21 mouse cellular contexts compared by ENCODE assay signal in the genomic region with DNA sequence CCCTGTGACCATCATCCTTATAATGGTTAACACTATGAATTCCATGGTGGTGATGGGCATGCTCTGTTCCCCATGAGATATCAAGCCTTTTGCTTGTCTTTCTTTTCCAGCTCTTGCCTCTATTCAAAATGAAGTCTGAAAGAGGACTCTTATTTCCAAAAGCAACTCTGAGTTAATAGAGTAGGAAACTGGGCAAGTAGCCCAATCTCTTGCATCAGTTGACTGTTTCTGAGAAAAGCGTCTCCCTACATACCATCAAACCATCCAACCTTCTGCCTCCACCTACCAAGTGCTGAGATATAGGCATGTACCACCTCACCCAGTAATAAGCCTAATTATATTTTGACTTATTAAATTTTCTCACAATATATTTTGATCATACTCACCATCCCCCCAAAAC.
DNase-seq lines count a peak whose midpoint lies in the region; ATAC-seq and TF ChIP-seq lines count a peak whose summit lies in the region.
"Had no signal": no experiment of that assay in that cellular context is flagged by ENCODE, and none has a peak within 500 bp of the region (broad histone marks: within the 10 kb centered on the region; RNA-seq: fewer than 3 reads in every experiment).

No protein-coding gene starts in this region.

- H3K4me1 ChIP-seq in kidney, embryonic 14.5 days (ENCODE audit: control insufficient read depth, insufficient read depth, low read length): no peaks in the 10 kb centered on the region
- H3K4me1 ChIP-seq in lung, postnatal 0 days (ENCODE audit: insufficient read depth, low read depth, low read length): no peaks in the 10 kb centered on the region
- H3K4me1 ChIP-seq: embryonic facial prominence, embryonic 10.5 days; hindbrain, embryonic 15.5 days had no signal

- no peaks in the 10 kb centered on the region for H3K27me3 ChIP-seq in kidney, embryonic 14.5 days (ENCODE audit: control insufficient read depth, insufficient read depth, low read length)
- no peaks in the 10 kb centered on the region for H3K27me3 ChIP-seq in lung, postnatal 0 days (replicated peaks; ENCODE audit: insufficient read depth, low read length)
- H3K27me3 ChIP-seq: heart, embryonic 12.5 days; hindbrain, embryonic 15.5 days had no signal

- no peak for ATAC-seq in kidney, embryonic 14.5 days (ENCODE audit: low FRiP score, low TSS enrichment)
- no peak for ATAC-seq in lung, postnatal 0 days
- no peak for ATAC-seq in cerebellum, adult (ENCODE audit: insufficient number of reproducible peaks, low FRiP score, low TSS enrichment)
- ATAC-seq: forebrain, embryonic 16.5 days had no signal

- H3K4me2 ChIP-seq in kidney, embryonic 14.5 days (replicated peaks; ENCODE audit: low read depth, low read length): no peak overlapping the region
- H3K4me2 ChIP-seq in lung, postnatal 0 days (replicated peaks; ENCODE audit: low read depth, low read length): no peak overlapping the region
- H3K4me2 ChIP-seq: heart, embryonic 12.5 days; hindbrain, embryonic 15.5 days had no signal

- H3K27ac ChIP-seq in kidney, embryonic 14.5 days (ENCODE audit: low read depth, low read length): no peak overlapping the region
- H3K27ac ChIP-seq in lung, postnatal 0 days (ENCODE audit: low read length): no peak overlapping the region
- H3K27ac ChIP-seq: embryonic facial prominence, embryonic 10.5 days; forebrain, embryonic 10.5 days; hindbrain, embryonic 15.5 days had no signal

- no peak for TF ChIP-seq CTCF in lung, postnatal 0 days (IDR thresholded peaks at IDR 0.05)

- DNase-seq in heart, adult 11 months: peak; percentile 3
- no peak for DNase-seq in heart, postnatal 25 days (ENCODE audit: low spot score)
- DNase-seq in kidney, postnatal 14 days: peak; percentile 42
- DNase-seq in lung, postnatal 0 days (ENCODE audit: low spot score): peak; percentile 23
- no peak for DNase-seq in lung, postnatal 4 days
- no peak for DNase-seq in cerebellum, adult 9-10 months
- DNase-seq: adrenal gland, adult 8-10 months; adrenal gland, postnatal 36 days; cerebellum, adult 11-12 months; cerebellum, adult 9-11 months; cerebellum, postnatal 36 days; gastrocnemius, postnatal 14 days; heart, postnatal 36 days had no signal

- 0 out of 2 replicates have a peak, but pooled peaks cover 4% of the 10 kb centered on the region for H3K36me3 ChIP-seq in kidney, embryonic 14.5 days (ENCODE audit: control insufficient read depth, insufficient read depth, low read length)
- no peaks in the 10 kb centered on the region for H3K36me3 ChIP-seq in lung, postnatal 0 days (ENCODE audit: insufficient read depth, low read length)
- H3K36me3 ChIP-seq: embryonic facial prominence, embryonic 10.5 days; forebrain, embryonic 10.5 days; heart, embryonic 12.5 days; hindbrain, embryonic 15.5 days had no signal

- no peak overlapping the region for H3K4me3 ChIP-seq in kidney, embryonic 14.5 days (ENCODE audit: low read length)
- H3K4me3 ChIP-seq in lung, postnatal 0 days (ENCODE audit: low read depth, low read length): no peak overlapping the region
- H3K4me3 ChIP-seq: embryonic facial prominence, embryonic 10.5 days; erythroblast, embryonic 14.5 days; forebrain, embryonic 10.5 days; heart, embryonic 12.5 days; hindbrain, embryonic 15.5 days had no signal

- no peak for TF ChIP-seq EP300 in lung, postnatal 0 days (IDR thresholded peaks at IDR 0.05)

- intact Hi-C loops in heart, postnatal 25 days (cut with DNase I): no loop called here

- WGBS in kidney, embryonic 14.5 days: 77% methylated on average over 1 of the region's 1 CpGs
- 42% methylated on average over 1 of the region's 1 CpGs for WGBS in lung, postnatal 0 days

- no peak overlapping the region for H3K9ac ChIP-seq in kidney, embryonic 14.5 days (ENCODE audit: low read depth, low read length)
- H3K9ac ChIP-seq in lung, postnatal 0 days (replicated peaks; ENCODE audit: low read depth): no peak overlapping the region
- H3K9ac ChIP-seq: heart, embryonic 12.5 days; hindbrain, embryonic 15.5 days had no signal

- no peaks in the 10 kb centered on the region for H3K9me3 ChIP-seq in kidney, embryonic 14.5 days (ENCODE audit: control insufficient read depth, low read length)
- H3K9me3 ChIP-seq in lung, postnatal 0 days (ENCODE audit: low read length): no peaks in the 10 kb centered on the region
- H3K9me3 ChIP-seq: embryonic facial prominence, embryonic 10.5 days; forebrain, embryonic 10.5 days; heart, embryonic 12.5 days; hindbrain, embryonic 15.5 days had no signal

Comparison
In these comparisons a context has a peak if more than half of its experiments do, and no peak if none do; other contexts are left out.
1. DNase-seq: peak in heart, adult 11 months (single experiment), kidney, postnatal 14 days (single experiment) and lung, postnatal 0 days (single experiment); none in heart, postnatal 25 days (single experiment), lung, postnatal 4 days (0 of 2) and cerebellum, adult 9-10 months (single experiment).